Mouse (Mus musculus): ENCODE data around the gene Slc7a8.
A peak's percentile ranks its signal among the peaks of the same experiment; 100 is the strongest.
"Not testable (repeated sequence)": the region's sequence is repeated elsewhere in the genome, so short reads cannot be mapped to it uniquely, and the experiment has no call there.

The Slc7a8 gene

GRCm38 (mm10) chr14:54780836-54781609 lies 723 bp downstream of the Slc7a8 start:
- no peak for DNase-seq (ENCODE audit: low spot score)

GRCm38 (mm10) chr14:54780084-54780483 lies 1.7 kb downstream of the Slc7a8 start:
- no peak for DNase-seq (ENCODE audit: low spot score)

- DNase-seq (ENCODE audit: low spot score), result no peak
Measured at GRCm38 (mm10) chr14:54777893-54778292, 3.9 kb downstream of the Slc7a8 start.

GRCm38 (mm10) chr14:54776768-54777167 lies 5.0 kb downstream of the Slc7a8 start:
- no peak for DNase-seq (ENCODE audit: low spot score)

GRCm38 (mm10) chr14:54775534-54776041 lies 6.2 kb downstream of the Slc7a8 start:
- DNase-seq (ENCODE audit: low spot score), result no peak

- DNase-seq (ENCODE audit: low spot score), result no peak
Measured at GRCm38 (mm10) chr14:54772333-54772856, 9.4 kb downstream of the Slc7a8 start.

- no peak for DNase-seq (ENCODE audit: low spot score)
Measured at GRCm38 (mm10) chr14:54770373-54770772, 11.4 kb downstream of the Slc7a8 start.

- no peak for DNase-seq (ENCODE audit: low spot score)
Measured at GRCm38 (mm10) chr14:54769068-54769425, 12.7 kb downstream of the Slc7a8 start.

- DNase-seq (ENCODE audit: low spot score), result no peak
Measured at GRCm38 (mm10) chr14:54768314-54769067, 13.3 kb downstream of the Slc7a8 start.

- not testable (repeated sequence) for DNase-seq (ENCODE audit: low spot score)
Measured at GRCm38 (mm10) chr14:54766937-54767336, 14.8 kb downstream of the Slc7a8 start.

GRCm38 (mm10) chr14:54756382-54756781 lies 25.4 kb downstream of the Slc7a8 start:
- DNase-seq (ENCODE audit: low spot score), result no peak

GRCm38 (mm10) chr14:54754602-54755018 lies 27.1 kb downstream of the Slc7a8 start:
- peak; percentile 79 for DNase-seq (ENCODE audit: low spot score)

- no peak for DNase-seq (ENCODE audit: low spot score)
Measured at GRCm38 (mm10) chr14:54753986-54754601, 27.7 kb downstream of the Slc7a8 start.

GRCm38 (mm10) chr14:54752938-54753337 lies 28.8 kb downstream of the Slc7a8 start:
- no peak for DNase-seq (ENCODE audit: low spot score)

- no peak for DNase-seq (ENCODE audit: low spot score)
Measured at GRCm38 (mm10) chr14:54751768-54752167, 30.0 kb downstream of the Slc7a8 start.

- no peak for DNase-seq (ENCODE audit: low spot score)
Measured at GRCm38 (mm10) chr14:54749238-54749637, 32.5 kb downstream of the Slc7a8 start.

- DNase-seq (ENCODE audit: low spot score), result no peak
Measured at GRCm38 (mm10) chr14:54747942-54748917, 33.5 kb downstream of the Slc7a8 start.

- DNase-seq (ENCODE audit: low spot score), result no peak
Measured at GRCm38 (mm10) chr14:54746038-54746437, 35.7 kb downstream of the Slc7a8 start.

GRCm38 (mm10) chr14:54744473-54744872 lies 37.3 kb downstream of the Slc7a8 start:
- no peak for DNase-seq (ENCODE audit: low spot score)

GRCm38 (mm10) chr14:54742375-54742774 lies 39.4 kb downstream of the Slc7a8 start:
- DNase-seq (ENCODE audit: low spot score), result peak; percentile 48

- peak; percentile 5 for DNase-seq (ENCODE audit: low spot score)
Measured at GRCm38 (mm10) chr14:54741721-54742120, 40.0 kb downstream of the Slc7a8 start.
